Mouse (Mus musculus) hindbrain, embryonic 11.5 days (tissue): ENCODE data around the gene Slc46a3. TPM values are rescaled to one million over a fixed set of nuclear protein-coding genes. Genes with fewer than 3 reads are reported as not detected.
A peak's percentile ranks its signal among the peaks of the same experiment; 100 is the strongest.

ENCODE experiments used
- ATAC-seq: fragments of 200-750 bp; cut with Nextera tagmentation; 2 replicates; pipeline ENCODE4 v1.8.0; 2017; ENCODE audit warnings: mild to moderate bottlenecking, moderate TSS enrichment, moderate library complexity; ENCODE audit not compliant: low FRiP score
- DNase-seq: peaks from one replicate; pipeline ENCODE4 v3.0.0-alpha.2; 2015; ENCODE audit warnings: low spot score
- H3K27ac ChIP-seq: fragments of 300-500 bp; sonication (generic); 2 replicates; pipeline ENCODE4 v1.5.1; 2014; ENCODE audit warnings: mild to moderate bottlenecking, low read depth, low read length
- H3K27me3 ChIP-seq: fragments of 300-500 bp; sonication (generic); 2 replicates; pipeline ENCODE4 v1.6.1; 2014; ENCODE audit warnings: mild to moderate bottlenecking, low read length, moderate library complexity, mixed read lengths; ENCODE audit not compliant: control insufficient read depth, insufficient read depth
- H3K36me3 ChIP-seq: fragments of 300-500 bp; sonication (generic); 2 replicates; pipeline ENCODE4 v1.6.1; 2014; ENCODE audit warnings: mild to moderate bottlenecking, low read length, moderate library complexity, mixed read lengths; ENCODE audit not compliant: control insufficient read depth, insufficient read depth
- H3K4me1 ChIP-seq: fragments of 300-500 bp; sonication (generic); replicated peaks from 2 replicates; pipeline ENCODE4 v1.6.1; 2014; ENCODE audit warnings: low read length, mixed read lengths; ENCODE audit not compliant: control insufficient read depth, insufficient read depth
- H3K4me2 ChIP-seq: fragments of 300-500 bp; sonication (generic); replicated peaks from 2 replicates; pipeline ENCODE4 v1.6.1; 2014; ENCODE audit warnings: mild to moderate bottlenecking, low read depth, low read length
- H3K4me3 ChIP-seq: fragments of 300-500 bp; sonication (generic); 2 replicates; pipeline ENCODE4 v1.5.1; 2014; ENCODE audit warnings: low read depth, low read length
- H3K9ac ChIP-seq: fragments of 300-500 bp; sonication (generic); 2 replicates; pipeline ENCODE4 v1.6.1; 2014; ENCODE audit warnings: low read depth, low read length
- H3K9me3 ChIP-seq: fragments of 300-500 bp; sonication (generic); 2 replicates; pipeline ENCODE4 v1.6.1; 2016; ENCODE audit warnings: low read length; ENCODE audit not compliant: control insufficient read depth
- WGBS: fragments of 180-500 bp; shearing (Covaris S2); extraction: QIAGEN DNeasy Blood & Tissue Kit; methylation state at CpG from one replicate; pipeline ENCODE4 v1.1.7; 2014; 5-methylcytosine and 5-hydroxymethylcytosine counted together
- polyA plus RNA-seq: library from polyadenylated mRNA; unstranded; fragments of >200 nt; fragmentation: Nextera tagmentation; extraction: Ambion mirVana; gene quantifications from 2 replicates; pipeline ENCODE4 v1.2.1, GENCODE M21; 2014

The Slc46a3 gene
- polyA plus RNA-seq, 1 experiment from 2014 or later, result 3.9 TPM

DNA sequence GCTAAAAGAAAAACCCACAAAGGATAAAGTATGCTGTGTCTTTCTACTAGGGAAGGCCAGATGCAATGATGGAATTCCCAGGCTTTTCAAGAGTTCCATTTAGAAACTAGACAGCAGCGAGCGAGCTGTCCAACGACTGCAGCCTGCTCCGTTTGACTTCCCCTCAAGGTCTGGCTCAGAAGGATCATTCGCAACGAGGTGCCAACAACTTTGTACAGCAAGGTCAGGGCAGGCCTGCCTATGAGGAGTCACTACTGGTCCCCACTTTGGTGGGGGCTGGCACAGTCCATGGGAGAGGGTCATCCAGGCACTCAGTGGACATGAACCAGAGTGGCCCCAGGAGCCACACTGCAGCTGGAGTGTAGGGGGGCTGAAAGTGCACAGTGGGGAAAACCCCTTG, 11.0 kb downstream of the Slc46a3 start:
- DNase-seq (no peak), ATAC-seq (no peak)
- Histone ChIP-seq H3K9ac (no peak overlapping the region), H3K4me2 (no peak overlapping the region), H3K4me1 (no peaks in the 10 kb centered on the region), H3K27ac (no peak overlapping the region), H3K27me3 (no peaks in the 10 kb centered on the region), H3K36me3 (no peaks in the 10 kb centered on the region), H3K9me3 (no peaks in the 10 kb centered on the region), H3K4me3 (no peak overlapping the region)
- WGBS, result 93% methylated on average over 6 of the region's 6 CpGs

DNA sequence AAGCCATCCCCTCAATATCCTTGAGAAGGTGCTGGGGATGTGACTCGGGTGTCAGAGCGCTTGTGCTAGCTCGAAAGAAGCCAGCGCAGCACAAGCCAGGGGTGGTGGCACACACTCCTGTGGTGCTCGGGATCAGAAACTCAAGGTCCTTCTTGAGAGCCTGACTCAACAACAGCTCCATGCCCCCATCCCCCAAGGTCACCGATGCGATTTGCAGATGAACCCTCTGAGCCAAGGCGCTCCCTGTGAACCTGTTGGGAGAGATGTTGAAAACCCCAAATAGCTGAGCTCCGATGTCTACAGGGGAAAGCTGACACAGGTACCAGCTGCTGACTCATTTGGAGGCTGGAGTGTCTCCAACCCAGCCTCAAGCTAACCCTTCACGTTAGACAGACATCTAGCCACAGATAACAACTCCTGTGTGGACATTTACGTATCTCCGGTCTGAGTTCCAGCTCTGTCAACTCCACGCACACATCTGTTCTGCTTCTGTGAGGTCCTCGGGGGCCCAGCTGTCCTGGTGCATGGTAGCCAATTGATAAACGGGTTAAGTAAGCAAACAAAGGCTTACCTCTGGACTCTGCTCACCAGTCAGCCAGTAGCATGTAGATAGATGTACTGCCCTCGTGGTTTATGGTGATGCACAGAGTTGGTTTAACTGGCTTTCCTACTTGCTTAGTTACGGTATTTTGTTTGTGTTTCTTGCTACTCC, 14.5 kb downstream of the Slc46a3 start:
- H3K4me1 ChIP-seq, result no peaks in the 10 kb centered on the region
- no peaks in the 10 kb centered on the region for H3K9me3 ChIP-seq
- no peak overlapping the region for H3K4me3 ChIP-seq
- H3K27me3 ChIP-seq, result no peaks in the 10 kb centered on the region
- WGBS, result 92% methylated on average over 17 of the region's 17 CpGs
- ATAC-seq (no peak), DNase-seq (no peak)
- no peak overlapping the region for H3K9ac ChIP-seq
- no peak overlapping the region for H3K27ac ChIP-seq
- no peak overlapping the region for H3K4me2 ChIP-seq
- H3K36me3 ChIP-seq, result peaks cover 13% of the 10 kb centered on the region; the same call in 1 of the 2 replicates

DNA sequence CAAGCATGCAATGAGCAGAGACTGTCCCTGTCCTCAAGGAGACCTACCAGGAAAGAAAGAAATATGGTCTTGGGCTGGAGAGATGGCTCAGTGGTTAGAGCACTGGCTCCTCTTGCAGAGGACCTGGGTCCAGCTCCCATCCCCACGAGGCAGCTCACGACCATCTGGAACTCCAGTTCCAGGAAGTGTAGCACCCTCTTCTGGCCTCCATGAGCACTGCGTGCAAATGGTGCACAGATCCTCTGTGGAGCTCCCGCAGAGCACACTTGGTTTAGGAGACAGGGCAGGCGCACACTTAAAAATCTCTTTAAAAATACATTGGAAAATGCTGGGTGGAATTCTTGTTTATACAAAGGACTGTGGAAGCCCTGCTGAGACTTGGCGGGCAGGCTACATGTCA, 17.1 kb downstream of the Slc46a3 start:
- H3K27me3 ChIP-seq, result no peaks in the 10 kb centered on the region
- peaks cover 16% of the 10 kb centered on the region; the same call in 1 of the 2 replicates for H3K36me3 ChIP-seq
- WGBS, result 90% methylated on average over 6 of the region's 6 CpGs
- no peaks in the 10 kb centered on the region for H3K9me3 ChIP-seq
- ATAC-seq (no peak), DNase-seq (peak; percentile 30)
- no peaks in the 10 kb centered on the region for H3K4me1 ChIP-seq
- no peak overlapping the region for H3K4me3 ChIP-seq
- H3K9ac ChIP-seq, result no peak overlapping the region
- H3K27ac ChIP-seq, result no peak overlapping the region
- no peak overlapping the region for H3K4me2 ChIP-seq

DNA sequence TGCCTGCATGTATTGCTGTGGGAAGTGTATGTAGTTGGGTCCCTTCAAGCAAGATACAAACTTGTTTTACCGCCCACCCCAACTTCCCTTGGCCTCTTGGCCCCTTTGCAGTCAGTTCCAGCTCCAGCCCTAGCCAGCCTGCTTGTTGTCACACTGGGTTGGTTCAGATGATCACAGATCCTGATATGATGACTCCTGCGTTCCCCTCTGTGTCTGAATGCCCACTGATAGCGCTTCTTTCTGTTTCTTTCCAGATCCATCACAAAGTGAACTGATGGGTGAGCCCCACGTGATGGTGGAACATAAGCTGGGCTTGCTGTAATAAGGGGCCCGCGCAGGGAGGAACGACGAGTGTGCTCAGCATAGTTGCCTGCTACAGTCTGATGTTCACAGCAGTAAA, 19.4 kb downstream of the Slc46a3 start:
- Histone ChIP-seq H3K27me3 (no peaks in the 10 kb centered on the region), H3K4me3 (no peak overlapping the region), H3K36me3 (peaks cover 19% of the 10 kb centered on the region; the same call in 1 of the 2 replicates), H3K4me2 (no peak overlapping the region), H3K9ac (no peak overlapping the region), H3K4me1 (no peaks in the 10 kb centered on the region), H3K27ac (no peak overlapping the region), H3K9me3 (no peaks in the 10 kb centered on the region)
- DNase-seq (no peak), ATAC-seq (no peak)
- WGBS, result 97% methylated on average over 8 of the region's 8 CpGs

DNA sequence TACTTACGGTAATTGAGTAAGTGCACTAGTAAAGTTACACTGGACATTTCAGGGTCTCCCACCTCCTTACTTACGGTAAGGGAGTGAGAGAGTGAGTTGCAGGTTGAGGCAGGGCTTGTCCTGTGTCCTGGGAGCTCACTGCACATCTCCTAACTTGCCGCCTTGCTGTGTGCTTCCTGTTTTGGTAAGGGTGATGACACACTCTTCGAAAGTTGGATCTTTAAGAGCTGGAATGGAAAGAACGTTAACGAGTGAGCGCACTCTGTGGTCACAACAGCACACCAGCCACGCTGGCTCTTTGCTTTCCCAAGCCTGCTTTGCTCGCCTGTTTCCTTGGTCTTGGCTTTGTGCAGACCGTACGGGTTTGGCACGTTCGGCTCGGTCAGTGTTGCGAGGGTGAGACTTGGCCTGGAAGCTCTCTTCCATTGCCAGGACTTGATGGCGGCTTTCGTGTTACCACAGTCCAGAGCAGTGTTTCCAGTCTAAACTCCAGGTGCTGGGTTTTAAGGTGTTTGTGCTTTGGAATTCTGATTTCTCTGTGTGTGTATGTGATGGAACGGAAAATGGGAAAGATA, 20.0 kb downstream of the Slc46a3 start:
- Histone ChIP-seq H3K27ac (no peak overlapping the region), H3K9me3 (no peaks in the 10 kb centered on the region), H3K4me2 (no peak overlapping the region), H3K9ac (no peak overlapping the region), H3K36me3 (peaks cover 19% of the 10 kb centered on the region; the same call in 1 of the 2 replicates), H3K27me3 (no peaks in the 10 kb centered on the region), H3K4me3 (no peak overlapping the region), H3K4me1 (no peaks in the 10 kb centered on the region)
- 95% methylated on average over 18 of the region's 18 CpGs for whole genome bisulfite sequencing
- DNase-seq (no peak), ATAC-seq (no peak)

DNA sequence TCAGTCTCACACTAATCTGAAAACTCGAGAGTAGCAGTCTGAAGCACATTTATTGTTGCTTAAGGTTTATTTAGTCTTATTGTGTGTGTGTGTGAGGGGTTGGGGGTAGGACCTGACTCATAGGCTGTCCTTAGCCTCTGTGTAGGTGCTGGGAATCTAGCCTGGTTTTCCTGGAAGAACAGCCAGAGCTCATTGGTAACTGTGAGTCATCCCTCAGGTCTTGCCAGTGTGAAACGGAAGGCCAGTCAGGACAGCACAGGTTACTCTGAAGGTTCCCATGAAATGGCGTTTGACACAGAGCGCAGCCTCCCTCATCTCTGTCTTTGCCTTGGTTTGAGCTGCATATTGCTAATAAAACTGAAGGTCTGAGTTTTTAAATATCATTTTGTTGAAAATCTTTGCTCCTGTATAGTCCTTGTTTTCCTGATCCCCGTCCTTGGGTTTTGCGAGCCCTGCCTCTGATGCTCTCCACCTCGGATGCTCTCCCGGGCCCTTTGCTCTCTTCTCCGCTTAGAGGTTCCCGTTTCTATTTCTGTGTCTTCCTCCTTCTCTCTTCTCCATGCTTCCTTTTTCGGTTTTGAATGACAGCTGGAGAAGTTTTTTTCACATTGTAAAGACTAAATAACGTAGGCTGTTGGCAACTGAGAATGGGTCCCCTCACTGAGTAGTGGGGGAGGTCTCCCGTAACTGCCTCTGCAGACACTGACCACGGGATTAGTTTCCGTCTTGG, 23.4 kb downstream of the Slc46a3 start:
- WGBS, result 92% methylated on average over 15 of the region's 15 CpGs
- H3K4me1 ChIP-seq, result no peaks in the 10 kb centered on the region
- no peaks in the 10 kb centered on the region for H3K27me3 ChIP-seq
- peaks cover 14% of the 10 kb centered on the region for H3K36me3 ChIP-seq
- no peak overlapping the region for H3K27ac ChIP-seq
- ATAC-seq (no peak), DNase-seq (no peak)
- no peak overlapping the region for H3K4me2 ChIP-seq
- H3K4me3 ChIP-seq, result no peak overlapping the region
- H3K9ac ChIP-seq, result no peak overlapping the region
- no peaks in the 10 kb centered on the region for H3K9me3 ChIP-seq

DNA sequence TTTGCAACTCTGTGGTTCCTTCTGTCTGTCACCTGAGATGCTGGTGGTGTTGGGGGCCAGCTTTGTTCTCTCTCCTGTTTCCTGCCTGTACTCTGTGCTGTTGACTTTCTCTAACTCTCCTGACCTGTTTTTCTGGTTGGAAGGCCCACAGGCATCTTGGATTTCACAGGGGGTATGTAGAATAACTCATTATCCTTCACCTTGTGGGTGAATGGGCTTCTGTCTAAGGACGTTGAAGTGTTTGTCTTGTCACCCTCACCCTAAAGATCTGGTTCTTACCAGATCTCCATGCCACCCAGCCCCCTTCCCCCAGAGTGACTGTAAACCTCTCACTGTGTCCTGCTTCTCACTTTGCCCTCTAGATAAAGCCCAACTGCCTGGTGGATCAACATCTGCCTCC, 24.3 kb downstream of the Slc46a3 start:
- WGBS, result 88% methylated on average over 1 of the region's 1 CpGs
- no peak overlapping the region for H3K9ac ChIP-seq
- H3K9me3 ChIP-seq, result no peaks in the 10 kb centered on the region
- no peak overlapping the region for H3K4me2 ChIP-seq
- DNase-seq (no peak), ATAC-seq (no peak)
- H3K27ac ChIP-seq, result no peak overlapping the region
- no peak overlapping the region for H3K4me3 ChIP-seq
- H3K27me3 ChIP-seq, result no peaks in the 10 kb centered on the region
- H3K36me3 ChIP-seq, result peaks cover 10% of the 10 kb centered on the region
- H3K4me1 ChIP-seq, result no peaks in the 10 kb centered on the region

DNA sequence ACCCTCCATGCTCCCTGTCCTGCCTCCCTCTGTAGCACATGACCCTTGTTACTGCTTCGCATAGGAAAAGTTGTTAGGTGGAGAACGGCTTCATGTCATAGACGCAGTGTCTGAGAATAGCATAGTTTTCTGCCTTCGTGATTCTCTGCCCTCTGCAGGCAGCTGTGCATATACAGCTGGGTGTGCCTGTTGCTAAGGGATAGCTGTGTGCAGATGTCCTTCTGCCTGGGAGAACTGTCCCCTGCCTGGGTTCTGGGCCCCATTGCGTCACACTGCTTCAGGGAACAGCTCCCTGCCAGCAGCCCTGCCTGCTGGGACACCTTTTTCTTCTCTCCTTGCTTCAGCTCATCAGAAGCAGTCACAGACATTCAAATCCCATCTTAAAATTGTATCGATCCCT, 25.0 kb downstream of the Slc46a3 start:
- Histone ChIP-seq H3K4me3 (no peak overlapping the region), H3K27me3 (no peaks in the 10 kb centered on the region), H3K4me2 (no peak overlapping the region), H3K9me3 (no peaks in the 10 kb centered on the region), H3K27ac (no peak overlapping the region), H3K4me1 (no peaks in the 10 kb centered on the region), H3K36me3 (peaks cover 9% of the 10 kb centered on the region), H3K9ac (no peak overlapping the region)
- WGBS, result 94% methylated on average over 6 of the region's 6 CpGs
- DNase-seq (no peak), ATAC-seq (no peak)
